Mouse (Mus musculus): ENCODE results near the gene Itpr1. TPM values are rescaled to one million over a fixed set of nuclear protein-coding genes. Genes with fewer than 3 reads are reported as not detected.

Itpr1 gene
- polyA plus RNA-seq, 1 experiment from 2014 or later: 11.4 TPM

DNA sequence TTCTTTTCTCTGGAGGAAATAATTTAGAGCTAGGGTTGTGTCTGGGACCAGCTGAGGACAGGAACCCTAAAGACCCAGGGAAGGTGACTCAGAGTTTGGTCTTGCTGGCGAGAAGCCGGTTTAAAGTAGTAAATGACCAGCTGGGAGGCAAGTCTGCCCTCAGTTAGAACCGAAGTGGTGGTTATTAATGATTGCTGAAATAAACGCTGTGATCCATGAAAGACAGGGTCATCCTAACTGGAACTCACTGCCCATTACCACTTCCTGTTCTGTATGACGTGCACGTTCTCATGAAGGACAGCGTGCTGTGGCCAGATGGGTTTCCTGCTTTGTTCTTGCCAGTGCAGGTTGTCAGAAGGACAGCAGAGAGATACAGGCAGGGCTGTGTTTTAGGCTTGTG is 232.1 kb downstream of the Itpr1 start:
- WGBS: 60% methylated on average over 7 of the region's 7 CpGs
- H3K27ac ChIP-seq (ENCODE audit: low read length): no peak overlapping the region
- H3K36me3 ChIP-seq (ENCODE audit: control insufficient read depth, insufficient read depth, low read length): 0 out of 2 replicates have a peak, but pooled peaks cover 2% of the 10 kb centered on the region
- no peak overlapping the region for H3K9ac ChIP-seq (ENCODE audit: low read length)
- peaks cover 20% of the 10 kb centered on the region for H3K4me1 ChIP-seq (ENCODE audit: control insufficient read depth, insufficient read depth, low read length)
- ATAC-seq (ENCODE audit: insufficient read depth, low FRiP score): no peak
- H3K4me2 ChIP-seq (ENCODE audit: low read depth, low read length): no peak overlapping the region
- H3K27me3 ChIP-seq (ENCODE audit: control insufficient read depth, insufficient read depth, low read length): no peaks in the 10 kb centered on the region
- H3K9me3 ChIP-seq (replicated peaks; ENCODE audit: control insufficient read depth, low read length): no peaks in the 10 kb centered on the region
- no peak overlapping the region for H3K4me3 ChIP-seq (replicated peaks; ENCODE audit: low read length)

- Histone ChIP-seq H3K4me1 (ENCODE audit: control insufficient read depth, insufficient read depth, low read length) (peaks cover 20% of the 10 kb centered on the region), H3K36me3 (ENCODE audit: control insufficient read depth, insufficient read depth, low read length) (0 out of 2 replicates have a peak, but pooled peaks cover 5% of the 10 kb centered on the region), H3K4me3 (replicated peaks; ENCODE audit: low read length) (no peak overlapping the region), H3K9ac (ENCODE audit: low read length) (no peak overlapping the region), H3K27ac (ENCODE audit: low read length) (no peak overlapping the region), H3K9me3 (replicated peaks; ENCODE audit: control insufficient read depth, low read length) (no peaks in the 10 kb centered on the region), H3K27me3 (ENCODE audit: control insufficient read depth, insufficient read depth, low read length) (no peaks in the 10 kb centered on the region), H3K4me2 (ENCODE audit: low read depth, low read length) (no peak overlapping the region)
- 88% methylated on average over 1 of the region's 1 CpGs for WGBS
- no peak for ATAC-seq (ENCODE audit: insufficient read depth, low FRiP score)
These were observed 233.9 kb downstream of the Itpr1 start for GRCm38 (mm10) chr6:108446766-108447165.

DNA sequence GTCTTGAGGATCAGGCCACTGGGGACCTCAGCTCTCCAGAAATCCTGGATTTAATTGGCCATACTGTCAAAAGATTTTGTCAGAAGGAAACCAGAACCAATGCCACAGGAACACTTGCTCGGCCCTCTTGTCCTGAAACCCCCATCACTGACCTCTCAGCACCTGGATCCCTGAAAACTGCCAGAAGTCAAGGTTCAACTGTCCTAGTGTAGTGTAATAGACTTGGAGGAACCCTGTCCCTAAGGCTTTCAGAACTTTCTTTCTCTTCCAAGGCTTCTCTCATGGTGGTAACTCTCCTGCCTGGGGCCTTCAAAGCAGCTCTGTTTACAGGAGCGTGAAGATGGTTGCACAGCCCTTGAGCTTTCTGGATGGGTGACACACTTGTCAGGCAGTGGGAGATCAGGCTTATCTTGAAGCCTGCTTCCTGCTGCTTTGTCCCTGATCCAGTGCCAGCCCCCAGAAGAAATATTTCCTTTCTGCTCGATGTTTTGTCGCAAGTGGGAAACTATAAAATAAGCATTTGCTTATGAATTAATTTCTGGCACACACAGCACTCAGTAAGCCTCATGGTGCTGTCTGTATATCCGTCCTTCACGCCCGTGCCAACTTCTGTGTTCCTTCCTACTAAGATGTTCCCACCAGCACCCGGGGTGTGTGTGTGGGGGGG is 234.4 kb downstream of the Itpr1 start:
- Histone ChIP-seq H3K4me1 (ENCODE audit: control insufficient read depth, insufficient read depth, low read length) (peaks cover 20% of the 10 kb centered on the region), H3K4me2 (ENCODE audit: low read depth, low read length) (no peak overlapping the region), H3K4me3 (replicated peaks; ENCODE audit: low read length) (no peak overlapping the region), H3K27me3 (ENCODE audit: control insufficient read depth, insufficient read depth, low read length) (no peaks in the 10 kb centered on the region), H3K9ac (ENCODE audit: low read length) (no peak overlapping the region), H3K9me3 (replicated peaks; ENCODE audit: control insufficient read depth, low read length) (no peaks in the 10 kb centered on the region), H3K27ac (ENCODE audit: low read length) (peak overlapping the region; percentile 85), H3K36me3 (ENCODE audit: control insufficient read depth, insufficient read depth, low read length) (0 out of 2 replicates have a peak, but pooled peaks cover 5% of the 10 kb centered on the region)
- no peak for ATAC-seq (ENCODE audit: insufficient read depth, low FRiP score)
- WGBS: 49% methylated on average over 8 of the region's 8 CpGs

DNA sequence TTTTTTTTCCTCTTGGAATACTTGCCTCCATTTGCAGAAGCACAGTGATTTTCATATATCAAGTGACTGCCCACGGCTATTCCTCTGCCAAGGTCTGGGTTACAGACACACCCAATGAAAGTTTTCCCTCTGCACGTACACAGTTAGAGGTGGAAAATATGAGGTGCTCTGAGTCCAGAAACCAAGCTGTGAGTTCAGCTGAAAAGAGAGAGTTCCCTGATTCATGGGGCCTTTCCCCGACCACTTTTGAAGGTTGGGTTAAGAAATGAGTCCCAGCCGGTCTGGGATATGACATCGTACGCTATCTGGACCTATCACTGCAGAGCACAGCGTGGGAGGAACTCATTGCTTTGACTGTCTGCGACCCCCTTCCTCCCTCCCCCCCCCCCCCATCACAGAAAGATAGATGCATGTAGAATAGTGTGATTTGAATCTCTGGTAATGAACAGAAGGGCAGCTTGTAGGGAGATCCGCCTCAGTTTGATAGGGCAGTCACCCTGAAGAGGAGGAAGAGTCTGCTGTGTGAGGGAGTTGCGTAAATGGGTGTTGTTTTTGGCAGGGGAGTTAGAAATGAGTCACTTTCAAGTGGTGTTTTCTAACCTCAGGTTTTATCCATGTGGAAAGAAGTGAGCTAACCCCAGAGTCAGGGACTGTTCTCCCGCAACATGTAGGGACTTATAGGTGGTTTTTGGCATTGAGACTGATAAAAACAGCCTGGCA is 235.3 kb downstream of the Itpr1 start:
- no peaks in the 10 kb centered on the region for H3K27me3 ChIP-seq (ENCODE audit: control insufficient read depth, insufficient read depth, low read length)
- H3K9me3 ChIP-seq (replicated peaks; ENCODE audit: control insufficient read depth, low read length): no peaks in the 10 kb centered on the region
- no peak overlapping the region for H3K9ac ChIP-seq (ENCODE audit: low read length)
- WGBS: 55% methylated on average over 11 of the region's 11 CpGs
- ATAC-seq (ENCODE audit: insufficient read depth, low FRiP score): peak; percentile 39; the same call in 1 of the 2 replicates
- H3K27ac ChIP-seq (ENCODE audit: low read length): peak overlapping the region; percentile 85
- H3K4me3 ChIP-seq (replicated peaks; ENCODE audit: low read length): no peak overlapping the region
- 0 out of 2 replicates have a peak, but pooled peaks cover 5% of the 10 kb centered on the region for H3K36me3 ChIP-seq (ENCODE audit: control insufficient read depth, insufficient read depth, low read length)
- peaks cover 20% of the 10 kb centered on the region for H3K4me1 ChIP-seq (ENCODE audit: control insufficient read depth, insufficient read depth, low read length)
- 0 out of 2 replicates have a peak overlapping the region, but pooled peaks have one; percentile 2 for H3K4me2 ChIP-seq (ENCODE audit: low read depth, low read length)

- no peaks in the 10 kb centered on the region for H3K27me3 ChIP-seq (ENCODE audit: control insufficient read depth, insufficient read depth, low read length)
- H3K27ac ChIP-seq (ENCODE audit: low read length): peak overlapping the region; percentile 85
- H3K9ac ChIP-seq (ENCODE audit: low read length): no peak overlapping the region
- 64% methylated on average over 2 of the region's 2 CpGs for WGBS
- H3K4me2 ChIP-seq (ENCODE audit: low read depth, low read length): no peak overlapping the region
- H3K9me3 ChIP-seq (replicated peaks; ENCODE audit: control insufficient read depth, low read length): no peaks in the 10 kb centered on the region
- peaks cover 20% of the 10 kb centered on the region for H3K4me1 ChIP-seq (ENCODE audit: control insufficient read depth, insufficient read depth, low read length)
- ATAC-seq (ENCODE audit: insufficient read depth, low FRiP score): no peak
- no peak overlapping the region for H3K4me3 ChIP-seq (replicated peaks; ENCODE audit: low read length)
- H3K36me3 ChIP-seq (ENCODE audit: control insufficient read depth, insufficient read depth, low read length): 0 out of 2 replicates have a peak, but pooled peaks cover 5% of the 10 kb centered on the region
These were observed 236.0 kb downstream of the Itpr1 start for GRCm38 (mm10) chr6:108448864-108449263.

GRCm38 (mm10) chr6:108451536-108451935 is 238.6 kb downstream of the Itpr1 start:
- Histone ChIP-seq H3K4me3 (replicated peaks; ENCODE audit: low read length) (no peak overlapping the region), H3K36me3 (ENCODE audit: control insufficient read depth, insufficient read depth, low read length) (0 out of 2 replicates have a peak, but pooled peaks cover 5% of the 10 kb centered on the region), H3K9ac (ENCODE audit: low read length) (no peak overlapping the region), H3K27me3 (ENCODE audit: control insufficient read depth, insufficient read depth, low read length) (no peaks in the 10 kb centered on the region), H3K9me3 (replicated peaks; ENCODE audit: control insufficient read depth, low read length) (no peaks in the 10 kb centered on the region), H3K27ac (ENCODE audit: low read length) (no peak overlapping the region), H3K4me1 (ENCODE audit: control insufficient read depth, insufficient read depth, low read length) (peaks cover 26% of the 10 kb centered on the region), H3K4me2 (ENCODE audit: low read depth, low read length) (no peak overlapping the region)
- ATAC-seq (ENCODE audit: insufficient read depth, low FRiP score): no peak
- WGBS: 75% methylated on average over 2 of the region's 2 CpGs

- H3K4me3 ChIP-seq (replicated peaks; ENCODE audit: low read length): no peak overlapping the region
- no peak for ATAC-seq (ENCODE audit: insufficient read depth, low FRiP score)
- 84% methylated on average over 5 of the region's 5 CpGs for WGBS
- H3K9me3 ChIP-seq (replicated peaks; ENCODE audit: control insufficient read depth, low read length): no peaks in the 10 kb centered on the region
- H3K4me1 ChIP-seq (ENCODE audit: control insufficient read depth, insufficient read depth, low read length): peaks cover 33% of the 10 kb centered on the region
- 0 out of 2 replicates have a peak, but pooled peaks cover 5% of the 10 kb centered on the region for H3K36me3 ChIP-seq (ENCODE audit: control insufficient read depth, insufficient read depth, low read length)
- H3K4me2 ChIP-seq (ENCODE audit: low read depth, low read length): no peak overlapping the region
- H3K9ac ChIP-seq (ENCODE audit: low read length): no peak overlapping the region
- no peak overlapping the region for H3K27ac ChIP-seq (ENCODE audit: low read length)
- no peaks in the 10 kb centered on the region for H3K27me3 ChIP-seq (ENCODE audit: control insufficient read depth, insufficient read depth, low read length)
These were observed 240.7 kb downstream of the Itpr1 start for GRCm38 (mm10) chr6:108453618-108454017.

DNA sequence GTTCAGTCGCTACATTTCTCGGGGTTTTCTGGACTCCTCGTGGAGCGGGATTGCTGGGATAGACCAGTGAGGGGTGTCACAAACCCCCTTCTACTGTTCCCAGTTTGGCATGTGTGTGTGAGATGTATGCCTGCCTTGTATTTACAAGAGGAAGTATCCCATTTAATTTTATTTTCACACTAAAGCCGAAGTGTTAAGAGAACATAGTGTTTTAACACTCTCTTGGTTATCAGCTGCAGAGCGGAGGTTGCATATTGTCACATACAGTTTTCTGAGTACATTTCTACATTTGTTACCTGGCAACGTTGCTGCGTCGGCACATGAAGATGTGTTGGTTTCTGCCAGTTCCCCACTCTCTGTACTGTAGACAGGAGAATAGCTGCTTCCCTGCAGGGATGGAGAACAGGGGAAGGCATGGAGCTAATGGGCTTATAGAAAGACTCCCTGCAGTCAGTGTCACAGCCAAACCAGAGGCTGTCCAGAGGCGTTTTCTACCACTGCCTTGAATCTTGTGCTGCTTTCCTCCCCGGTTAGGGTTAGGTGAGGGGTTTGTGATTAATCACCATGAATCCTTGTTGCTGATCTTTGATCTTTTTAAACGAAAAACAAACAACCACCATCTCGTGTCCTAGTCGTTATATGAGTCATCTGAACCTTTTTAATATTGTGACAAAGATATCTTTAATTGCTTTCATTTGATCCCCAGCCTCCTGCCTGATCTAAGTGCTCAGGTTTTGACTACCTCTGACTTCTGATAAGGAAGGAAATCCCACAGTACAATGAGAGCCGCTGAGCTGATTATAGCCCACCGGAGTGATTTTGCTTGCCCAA is 241.4 kb downstream of the Itpr1 start:
- H3K9ac ChIP-seq (ENCODE audit: low read length): no peak overlapping the region
- WGBS: 73% methylated on average over 16 of the region's 16 CpGs

More for the DNA sequence above, 241.4 kb downstream of the Itpr1 start:
- H3K27ac ChIP-seq (ENCODE audit: low read length): no peak overlapping the region
- peaks cover 31% of the 10 kb centered on the region for H3K4me1 ChIP-seq (ENCODE audit: control insufficient read depth, insufficient read depth, low read length)
- no peak for ATAC-seq (ENCODE audit: insufficient read depth, low FRiP score)
- no peak overlapping the region for H3K4me2 ChIP-seq (ENCODE audit: low read depth, low read length)
- no peaks in the 10 kb centered on the region for H3K27me3 ChIP-seq (ENCODE audit: control insufficient read depth, insufficient read depth, low read length)
- H3K4me3 ChIP-seq (replicated peaks; ENCODE audit: low read length): no peak overlapping the region
- H3K9me3 ChIP-seq (replicated peaks; ENCODE audit: control insufficient read depth, low read length): no peaks in the 10 kb centered on the region
- 0 out of 2 replicates have a peak, but pooled peaks cover 5% of the 10 kb centered on the region for H3K36me3 ChIP-seq (ENCODE audit: control insufficient read depth, insufficient read depth, low read length)

All from stomach, embryonic 16.5 days (tissue).